ENCODE assay signal across 8 mouse cellular contexts in genomic region chr9:107888267-107888850, GRCm38 (mm10). TPM values are rescaled to one million over a fixed set of nuclear protein-coding genes. Genes with fewer than 3 reads are reported as not detected.
DNase-seq lines count a peak whose midpoint lies in the region; ATAC-seq and TF ChIP-seq lines count a peak whose summit lies in the region.

No protein-coding gene starts in this region.

- ATAC-seq in hematopoietic stem cell, adult 5-6 weeks (replicated peaks in 1 of 2; ENCODE audit: insufficient read depth in 1 of 2, low FRiP score in 2 of 2, low TSS enrichment in 1 of 2, low read depth in 1 of 2, poor library complexity in 2 of 2, severe bottlenecking in 2 of 2), result peak; percentile 42 to 61; a peak in 3 of 4 replicates
- peak; percentile 83 for ATAC-seq in limb, embryonic 12.5 days (ENCODE audit: insufficient number of reproducible peaks, insufficient read depth, low FRiP score, low TSS enrichment, low read depth)
- ATAC-seq in neural tube, embryonic 13.5 days (ENCODE audit: low read depth), result peak; percentile 76

- H3K27ac ChIP-seq in layer of hippocampus, adult 2 months, result peak overlapping the region; percentile 92
- H3K27ac ChIP-seq in limb, embryonic 12.5 days, result peak overlapping the region; percentile 47
- H3K27ac ChIP-seq in neural tube, embryonic 13.5 days (replicated peaks), result peak overlapping the region; percentile 77

- peaks cover 8% of the 10 kb centered on the region for H3K4me1 ChIP-seq in limb, embryonic 12.5 days (replicated peaks)
- peaks cover 19% of the 10 kb centered on the region for H3K4me1 ChIP-seq in neural tube, embryonic 13.5 days (replicated peaks)

- H3K9me3 ChIP-seq in limb, embryonic 12.5 days, result no peaks in the 10 kb centered on the region
- H3K9me3 ChIP-seq in neural tube, embryonic 13.5 days, result no peaks in the 10 kb centered on the region

- H3K9ac ChIP-seq in limb, embryonic 12.5 days (replicated peaks), result peak overlapping the region; percentile 76
- peak overlapping the region; percentile 82 for H3K9ac ChIP-seq in neural tube, embryonic 13.5 days

- WGBS in limb, embryonic 12.5 days, result under 1% methylated on average over 18 of the region's 18 CpGs
- under 1% methylated on average over 18 of the region's 18 CpGs for WGBS in neural tube, embryonic 13.5 days

- peaks cover 12% of the 10 kb centered on the region for H3K27me3 ChIP-seq in limb, embryonic 12.5 days
- H3K27me3 ChIP-seq in neural tube, embryonic 13.5 days, result peaks cover 22% of the 10 kb centered on the region

- TF ChIP-seq CTCF in layer of hippocampus, adult 2 months (conservative IDR thresholded peaks at IDR 0.05), result peak; percentile 55

- H3K4me2 ChIP-seq in limb, embryonic 12.5 days, result peak overlapping the region; percentile 85
- H3K4me2 ChIP-seq in neural tube, embryonic 13.5 days, result peak overlapping the region; percentile 81

- H3K36me3 ChIP-seq in limb, embryonic 12.5 days, result no peaks in the 10 kb centered on the region
- H3K36me3 ChIP-seq in neural tube, embryonic 13.5 days, result no peaks in the 10 kb centered on the region

- peak overlapping the region; percentile 98 for H3K4me3 ChIP-seq in layer of hippocampus, adult 2 months
- H3K4me3 ChIP-seq in limb, embryonic 12.5 days (replicated peaks), result peak overlapping the region; percentile 79
- peak overlapping the region; percentile 73 for H3K4me3 ChIP-seq in neural tube, embryonic 13.5 days

- no peak for DNase-seq in layer of hippocampus, adult 2 months (ENCODE audit: low spot score in 2 of 2)
- DNase-seq in layer of hippocampus, postnatal 14 days (ENCODE audit: low spot score in 2 of 2), result no peak
- DNase-seq in ES-CJ7 (ENCODE audit: low read depth, low spot score), result peak; percentile 55
- peak; percentile 38 to 48 for DNase-seq in cerebellum, postnatal 25 days
- no peak for DNase-seq in layer of hippocampus, adult 18-20 months (ENCODE audit: low spot score in 2 of 2)

RNA-seq across cellular contexts. Expression of gene Mon1a, which starts 0.4 kb away (rescaled TPM):
- 10 to 100 TPM; 26.9 to 27.6 TPM for total RNA-seq in layer of hippocampus, adult 2 months (2021)
- 10 to 100 TPM; 17.0 to 20.9 TPM for total RNA-seq in layer of hippocampus, postnatal 14 days (2021)
- 11.5 and 12.3 TPM in 2 replicates for total RNA-seq in hematopoietic stem cell, adult 5-6 weeks (2017)
- polyA plus RNA-seq in limb, embryonic 12.5 days (2016; fragmentation: Nextera tagmentation; extraction: Ambion mirVana), result 10.4 and 12.9 TPM in 2 replicates
- polyA plus RNA-seq in neural tube, embryonic 13.5 days (2015; fragmentation: Nextera tagmentation; extraction: Ambion mirVana), result 25.6 and 26.6 TPM in 2 replicates
- total RNA-seq in layer of hippocampus, adult 18-20 months (2021), result 10 to 100 TPM; 25.9 to 27.4 TPM

RNA-seq across cellular contexts. Expression of gene Rbm6, which starts 15.3 kb away (rescaled TPM):
- 10 to 100 TPM; 60.7 to 70.3 TPM for total RNA-seq in layer of hippocampus, adult 2 months (2021)
- total RNA-seq in layer of hippocampus, postnatal 14 days (2021), result 10 to 100 TPM; 57.7 to 60.2 TPM
- 165 and 170 TPM in 2 replicates for total RNA-seq in hematopoietic stem cell, adult 5-6 weeks (2017)
- 111 TPM in 2 replicates for polyA plus RNA-seq in limb, embryonic 12.5 days (2016; fragmentation: Nextera tagmentation; extraction: Ambion mirVana)
- 103 and 114 TPM in 2 replicates for polyA plus RNA-seq in neural tube, embryonic 13.5 days (2015; fragmentation: Nextera tagmentation; extraction: Ambion mirVana)
- 10 to 100 TPM; 52.3 to 59.6 TPM for total RNA-seq in layer of hippocampus, adult 18-20 months (2021)

RNA-seq across cellular contexts. Expression of gene Mst1r, which starts 18.3 kb away (rescaled TPM):
- total RNA-seq in layer of hippocampus, adult 2 months (2021), result 1 to 10 TPM; 1.3 to 2.4 TPM
- 1 to 10 TPM; 1.8 to 2.9 TPM for total RNA-seq in layer of hippocampus, postnatal 14 days (2021)
- total RNA-seq in hematopoietic stem cell, adult 5-6 weeks (2017), result 0.25 TPM in 1 of 2 replicates, not detected in the other
- 2.5 and 3.1 TPM in 2 replicates for polyA plus RNA-seq in limb, embryonic 12.5 days (2016; fragmentation: Nextera tagmentation; extraction: Ambion mirVana)
- 2.9 and 3.4 TPM in 2 replicates for polyA plus RNA-seq in neural tube, embryonic 13.5 days (2015; fragmentation: Nextera tagmentation; extraction: Ambion mirVana)
- 1 to 10 TPM; 1.9 TPM for total RNA-seq in layer of hippocampus, adult 18-20 months (2021)

RNA-seq across cellular contexts. Expression of gene Actl11, which starts 39.9 kb away (rescaled TPM):
- total RNA-seq in layer of hippocampus, adult 2 months (2021), result not detected
- not detected for total RNA-seq in layer of hippocampus, postnatal 14 days (2021)
- total RNA-seq in hematopoietic stem cell, adult 5-6 weeks (2017), result not detected in 2 replicates
- polyA plus RNA-seq in limb, embryonic 12.5 days (2016; fragmentation: Nextera tagmentation; extraction: Ambion mirVana), result not detected in 2 replicates
- not detected in 2 replicates for polyA plus RNA-seq in neural tube, embryonic 13.5 days (2015; fragmentation: Nextera tagmentation; extraction: Ambion mirVana)
- total RNA-seq in layer of hippocampus, adult 18-20 months (2021), result not detected

RNA-seq across cellular contexts. Expression of gene Camkv, which starts 47.1 kb away (rescaled TPM):
- total RNA-seq in layer of hippocampus, adult 2 months (2021), result 100 to 1,000 TPM; 532 to 547 TPM
- total RNA-seq in layer of hippocampus, postnatal 14 days (2021), result 100 to 1,000 TPM; 497 to 516 TPM
- 0.25 and 0.38 TPM in 2 replicates for total RNA-seq in hematopoietic stem cell, adult 5-6 weeks (2017)
- 11.3 and 12.7 TPM in 2 replicates for polyA plus RNA-seq in limb, embryonic 12.5 days (2016; fragmentation: Nextera tagmentation; extraction: Ambion mirVana)
- polyA plus RNA-seq in neural tube, embryonic 13.5 days (2015; fragmentation: Nextera tagmentation; extraction: Ambion mirVana), result 11.4 and 12.8 TPM in 2 replicates
- 100 to 1,000 TPM; 554 to 575 TPM for total RNA-seq in layer of hippocampus, adult 18-20 months (2021)

Comparison
In these comparisons a context has a peak if more than half of its experiments do, and no peak if none do; other contexts are left out.
1. DNase-seq: peak in ES-CJ7 (single experiment) and cerebellum, postnatal 25 days (2 of 2); none in layer of hippocampus, adult 2 months (0 of 2), layer of hippocampus, postnatal 14 days (0 of 2) and layer of hippocampus, adult 18-20 months (0 of 2).
2. Peak in every context shown above with its lines, with median percentiles within 50 percentile points of each other: H3K27ac ChIP-seq, H3K4me3 ChIP-seq and ATAC-seq.